Mouse (Mus musculus) intestine, embryonic 15.5 days (tissue): ENCODE results near the gene Elp5. TPM values are rescaled to one million over a fixed set of nuclear protein-coding genes. Genes with fewer than 3 reads are reported as not detected.

Experiments
- ATAC-seq: fragments of 200-750 bp; cut with Nextera tagmentation; 2 replicates; pipeline ENCODE4 v1.8.0; 2017; ENCODE audit warnings: moderate TSS enrichment, moderate library complexity
- H3K27ac ChIP-seq: fragments of 300-500 bp; sonication (generic); 2 replicates; pipeline ENCODE4 v1.5.1; 2015; ENCODE audit warnings: mild to moderate bottlenecking, inconsistent platforms
- H3K27me3 ChIP-seq: fragments of 300-500 bp; sonication (generic); replicated peaks from 2 replicates; pipeline ENCODE4 v1.6.1; 2015; ENCODE audit warnings: inconsistent platforms
- H3K36me3 ChIP-seq: fragments of 300-500 bp; sonication (generic); 2 replicates; pipeline ENCODE4 v1.6.1; 2015; ENCODE audit warnings: inconsistent platforms
- H3K4me1 ChIP-seq: fragments of 300-500 bp; sonication (generic); replicated peaks from 2 replicates; pipeline ENCODE4 v1.6.1; 2015; ENCODE audit warnings: inconsistent platforms
- H3K4me2 ChIP-seq: fragments of 300-500 bp; sonication (generic); replicated peaks from 2 replicates; pipeline ENCODE4 v1.6.1; 2015; ENCODE audit warnings: mild to moderate bottlenecking, inconsistent platforms
- H3K4me3 ChIP-seq: fragments of 300-500 bp; sonication (generic); replicated peaks from 2 replicates; pipeline ENCODE4 v1.5.1; 2015; ENCODE audit warnings: inconsistent platforms
- H3K9ac ChIP-seq: fragments of 300-500 bp; sonication (generic); 2 replicates; pipeline ENCODE4 v1.6.1; 2015; ENCODE audit warnings: inconsistent platforms
- H3K9me3 ChIP-seq: fragments of 300-500 bp; sonication (generic); 2 replicates; pipeline ENCODE4 v1.6.1; 2016; ENCODE audit warnings: inconsistent platforms
- WGBS: fragments of 180-500 bp; shearing (Covaris S2); methylation state at CpG from one replicate; pipeline ENCODE4 v1.1.7; 2015; 5-methylcytosine and 5-hydroxymethylcytosine counted together
- polyA plus RNA-seq: library from polyadenylated mRNA; unstranded; fragments of >200 nt; fragmentation: Nextera tagmentation; extraction: Ambion mirVana; gene quantifications from 2 replicates; pipeline ENCODE4 v1.2.1, GENCODE M21; 2015

Elp5 gene
- polyA plus RNA-seq, 1 experiment from 2014 or later, result 102 TPM

DNA sequence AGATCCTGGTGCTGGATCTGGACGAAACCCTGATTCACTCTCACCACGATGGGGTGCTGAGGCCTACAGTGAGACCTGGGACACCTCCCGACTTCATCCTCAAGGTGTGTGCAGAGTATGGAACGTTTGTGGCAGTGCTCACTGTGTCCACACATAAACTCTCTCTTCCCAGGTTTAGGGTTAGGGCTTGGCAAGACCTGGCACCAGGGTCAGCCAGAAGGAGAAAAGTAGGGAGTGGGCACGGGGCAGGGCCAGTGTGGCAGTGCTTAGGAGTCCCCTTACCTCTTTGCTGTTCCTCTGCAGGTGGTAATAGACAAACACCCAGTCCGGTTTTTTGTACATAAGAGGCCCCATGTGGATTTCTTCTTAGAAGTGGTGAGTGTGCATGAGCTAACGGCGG, 2.1 kb upstream of the Elp5 start:
- Histone ChIP-seq H3K9me3 (no peaks in the 10 kb centered on the region), H3K36me3 (peaks cover 36% of the 10 kb centered on the region), H3K27ac (no peak overlapping the region), H3K27me3 (no peaks in the 10 kb centered on the region), H3K4me1 (peaks cover 16% of the 10 kb centered on the region), H3K4me2 (no peak overlapping the region), H3K4me3 (no peak overlapping the region), H3K9ac (no peak overlapping the region)
- 89% methylated on average over 8 of the region's 8 CpGs for WGBS
- no peak for ATAC-seq

DNA sequence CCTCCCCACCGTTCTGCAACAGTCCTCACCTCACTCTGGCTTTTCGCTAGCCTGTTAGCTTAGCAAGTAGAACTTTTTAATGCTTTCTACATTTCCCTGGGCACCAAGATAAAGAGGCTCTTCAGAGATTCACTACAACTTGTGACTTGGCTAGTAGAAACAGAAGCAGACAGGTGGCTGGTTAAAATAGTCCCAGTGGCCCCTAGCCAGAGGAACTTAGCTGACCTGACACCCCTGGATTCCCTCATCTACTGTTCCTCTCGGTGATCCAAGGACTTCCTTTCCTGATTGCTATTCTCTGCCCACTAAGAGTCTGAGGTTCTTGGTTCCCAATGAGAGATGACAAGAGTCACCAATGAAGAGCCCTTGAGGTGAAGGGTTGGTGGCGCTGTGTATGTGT, 1.1 kb upstream of the Elp5 start:
- WGBS, result 87% methylated on average over 4 of the region's 4 CpGs
- Histone ChIP-seq H3K9ac (peak overlapping the region; percentile 99; the same call in 1 of the 2 replicates), H3K4me1 (peaks cover 16% of the 10 kb centered on the region), H3K27ac (no peak overlapping the region), H3K4me2 (peak overlapping the region; percentile 69), H3K4me3 (peak overlapping the region; percentile 99; the same call in 1 of the 2 replicates), H3K36me3 (peaks cover 32% of the 10 kb centered on the region), H3K27me3 (no peaks in the 10 kb centered on the region), H3K9me3 (no peaks in the 10 kb centered on the region)
- ATAC-seq, result no peak

- ATAC-seq, result no peak
- no peaks in the 10 kb centered on the region for H3K27me3 ChIP-seq
- H3K4me1 ChIP-seq, result peaks cover 16% of the 10 kb centered on the region
- WGBS, result 24% methylated on average over 5 of the region's 5 CpGs
- H3K27ac ChIP-seq, result peak overlapping the region; percentile 100; the same call in 1 of the 2 replicates
- H3K9ac ChIP-seq, result peak overlapping the region; percentile 99; the same call in 1 of the 2 replicates
- no peaks in the 10 kb centered on the region for H3K9me3 ChIP-seq
- peaks cover 27% of the 10 kb centered on the region for H3K36me3 ChIP-seq
- H3K4me3 ChIP-seq, result peak overlapping the region; percentile 99
- H3K4me2 ChIP-seq, result peak overlapping the region; percentile 69
These were observed 560 bp upstream of the Elp5 start for GRCm38 (mm10) chr11:69982877-69983276.

DNA sequence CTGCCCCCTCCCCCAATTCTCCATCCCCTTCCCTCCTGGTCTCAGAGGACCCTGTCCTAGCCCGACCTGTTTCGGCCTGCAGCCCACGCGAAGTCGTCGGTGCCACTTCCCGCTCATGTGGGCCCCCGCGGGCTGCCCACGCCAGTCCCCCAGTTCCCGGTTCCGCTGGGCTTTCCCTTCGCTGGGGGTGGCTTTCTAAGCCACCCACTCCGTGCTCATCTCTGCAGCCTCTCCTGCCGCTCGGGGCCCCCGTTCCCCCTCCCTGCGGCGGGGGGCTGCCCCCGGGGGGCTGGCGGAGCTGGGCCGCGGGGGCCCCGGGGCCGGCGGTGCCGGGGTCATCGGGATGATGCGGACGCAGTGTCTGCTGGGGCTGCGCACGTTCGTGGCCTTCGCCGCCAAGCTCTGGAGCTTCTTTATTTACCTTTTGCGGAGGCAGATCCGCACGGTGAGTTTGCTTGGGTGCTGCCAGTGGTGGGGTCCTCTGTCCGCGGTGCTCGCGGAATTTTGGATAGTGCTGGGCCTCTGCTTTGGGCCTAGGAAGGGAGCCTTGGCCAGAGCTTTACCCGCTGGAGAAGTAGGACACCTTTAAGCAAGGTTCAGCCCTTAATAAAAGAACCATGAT, 1.1 kb downstream of the Elp5 start, which contains the start of gene Ctdnep1:
Ctdnep1 (plus strand) TSS at position 16 of the 622 bp plus-strand sequence.
- peak within 1 kb of the TSS; percentile 99 for H3K4me3 ChIP-seq
- H3K9me3 ChIP-seq, result no peaks in the 10 kb centered on the region
- H3K27ac ChIP-seq, result peak within 1 kb of the TSS; percentile 100
- H3K4me1 ChIP-seq, result peaks cover 16% of the 10 kb centered on the region
- H3K9ac ChIP-seq, result peak within 1 kb of the TSS; percentile 99
- WGBS, result 0% methylated on average over 42 of the region's 43 CpGs
- no peak for ATAC-seq
- peaks cover 23% of the 10 kb centered on the region for H3K36me3 ChIP-seq
- no peaks in the 10 kb centered on the region for H3K27me3 ChIP-seq
- peak within 1 kb of the TSS; percentile 69 for H3K4me2 ChIP-seq

DNA sequence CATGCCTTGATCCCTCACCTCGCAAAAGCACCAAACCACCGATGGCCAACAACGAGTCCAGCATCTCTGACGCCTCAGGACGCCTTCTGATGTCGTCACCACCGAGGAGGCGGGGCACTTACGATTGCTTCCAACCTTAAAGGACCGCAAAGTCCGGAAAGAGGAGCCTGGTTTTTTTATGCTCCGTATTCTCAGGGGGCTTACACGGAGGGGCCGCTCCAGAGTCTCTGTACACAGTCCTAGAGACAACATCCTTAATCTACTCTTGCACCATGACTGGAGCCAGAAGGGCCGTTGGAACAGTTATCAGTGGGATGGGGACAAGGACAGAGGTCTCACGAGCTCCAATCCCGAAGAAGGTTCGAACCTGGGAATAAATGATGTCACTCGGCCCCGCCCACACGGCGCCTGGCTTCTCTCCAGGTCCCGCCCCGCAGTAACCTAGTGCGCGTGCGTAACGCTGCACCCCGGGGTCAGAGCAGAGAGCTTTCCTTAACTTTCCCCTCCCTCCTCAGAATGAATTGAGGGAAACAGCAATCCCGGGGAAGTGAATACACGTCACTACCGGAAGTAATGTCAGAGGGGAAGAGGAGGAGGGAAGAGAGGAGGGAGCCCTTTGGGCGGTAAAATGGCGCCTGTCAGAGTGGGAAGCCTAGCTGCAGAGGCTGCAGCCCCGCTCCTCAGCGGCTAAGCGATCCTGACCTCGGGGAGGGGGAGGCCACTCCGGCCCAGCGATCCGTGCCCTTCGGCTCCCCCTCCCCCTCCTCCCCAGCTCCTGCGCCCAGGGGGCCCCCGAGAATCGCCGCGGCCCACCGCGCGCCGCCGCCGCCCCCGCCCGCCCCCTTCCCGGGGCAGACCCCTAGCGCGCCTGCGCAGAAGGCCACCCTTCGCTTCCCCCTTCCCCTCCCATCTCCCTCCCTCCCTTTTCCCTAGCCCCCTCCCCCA, 1.8 kb downstream of the Elp5 start:
- Histone ChIP-seq H3K4me1 (peaks cover 16% of the 10 kb centered on the region), H3K4me2 (peak overlapping the region; percentile 69), H3K9me3 (no peaks in the 10 kb centered on the region), H3K27ac (peak overlapping the region; percentile 100), H3K4me3 (peak overlapping the region; percentile 99), H3K9ac (peak overlapping the region; percentile 99), H3K27me3 (no peaks in the 10 kb centered on the region), H3K36me3 (peaks cover 24% of the 10 kb centered on the region)
- under 1% methylated on average over 44 of the region's 60 CpGs for WGBS
- peak; percentile 97 for ATAC-seq

- Histone ChIP-seq H3K4me1 (peaks cover 16% of the 10 kb centered on the region), H3K27ac (peak overlapping the region; percentile 100), H3K9ac (peak overlapping the region; percentile 72), H3K4me2 (peak overlapping the region; percentile 69), H3K9me3 (no peaks in the 10 kb centered on the region), H3K27me3 (no peaks in the 10 kb centered on the region), H3K4me3 (peak overlapping the region; percentile 99), H3K36me3 (peaks cover 24% of the 10 kb centered on the region)
- WGBS, result 3% methylated on average over 16 of the region's 16 CpGs
- ATAC-seq, result no peak
These were observed 2.5 kb downstream of the Elp5 start for GRCm38 (mm10) chr11:69979827-69980195.

DNA sequence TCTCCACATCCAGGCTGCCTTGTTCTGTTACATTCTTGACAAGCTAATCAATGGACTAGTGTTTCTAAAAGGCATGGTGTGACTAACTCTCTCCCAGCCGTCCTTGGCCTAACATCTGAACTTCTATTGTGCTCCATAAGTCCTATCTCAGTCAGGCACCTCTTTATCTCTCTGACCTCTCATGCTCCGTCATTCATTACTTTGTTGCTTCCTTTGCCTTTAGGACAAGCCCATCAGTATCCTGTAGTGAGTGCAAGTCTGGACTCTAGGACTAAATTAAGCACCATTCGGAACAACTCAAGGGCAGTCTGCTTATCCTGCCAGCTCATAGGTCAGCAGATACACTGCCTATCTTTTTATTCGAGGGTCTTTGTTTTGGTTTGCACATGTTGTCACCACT, 6.0 kb downstream of the Elp5 start:
- Histone ChIP-seq H3K36me3 (peaks cover 34% of the 10 kb centered on the region), H3K4me2 (no peak overlapping the region), H3K9ac (no peak overlapping the region), H3K9me3 (no peaks in the 10 kb centered on the region), H3K4me3 (no peak overlapping the region), H3K27me3 (no peaks in the 10 kb centered on the region), H3K4me1 (no peaks in the 10 kb centered on the region), H3K27ac (no peak overlapping the region)
- 82% methylated on average over 4 of the region's 4 CpGs for WGBS
- no peak for ATAC-seq

DNA sequence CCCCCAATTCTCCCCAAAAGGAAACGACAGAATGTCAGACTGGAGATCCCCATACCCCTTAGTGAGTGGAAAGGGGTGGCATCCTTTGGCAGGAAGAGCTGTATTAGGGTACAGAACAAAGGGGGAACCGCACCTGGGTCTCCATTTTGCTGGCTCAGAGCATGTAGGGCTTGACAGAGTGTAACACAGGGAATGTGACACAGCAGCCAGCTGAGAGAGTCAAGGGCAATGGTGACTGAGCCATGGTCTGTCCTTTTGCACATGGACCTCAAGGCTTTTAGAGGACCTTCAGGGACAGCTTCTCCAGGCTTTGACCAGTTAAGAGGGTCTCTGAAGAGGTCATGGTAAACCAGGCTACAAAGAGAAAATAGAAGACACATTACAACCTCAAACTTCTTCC, 7.4 kb downstream of the Elp5 start:
- Histone ChIP-seq H3K4me1 (no peaks in the 10 kb centered on the region), H3K4me3 (no peak overlapping the region), H3K9ac (no peak overlapping the region), H3K9me3 (no peaks in the 10 kb centered on the region), H3K4me2 (no peak overlapping the region), H3K27me3 (no peaks in the 10 kb centered on the region), H3K36me3 (peaks cover 39% of the 10 kb centered on the region), H3K27ac (no peak overlapping the region)
- ATAC-seq, result no peak
- WGBS, result 90% methylated on average over 2 of the region's 2 CpGs

- 62% methylated on average over 3 of the region's 3 CpGs for WGBS
- Histone ChIP-seq H3K4me2 (no peak overlapping the region), H3K36me3 (peaks cover 28% of the 10 kb centered on the region)
These were observed 11.5 kb downstream of the Elp5 start for GRCm38 (mm10) chr11:69970775-69971174.

DNA sequence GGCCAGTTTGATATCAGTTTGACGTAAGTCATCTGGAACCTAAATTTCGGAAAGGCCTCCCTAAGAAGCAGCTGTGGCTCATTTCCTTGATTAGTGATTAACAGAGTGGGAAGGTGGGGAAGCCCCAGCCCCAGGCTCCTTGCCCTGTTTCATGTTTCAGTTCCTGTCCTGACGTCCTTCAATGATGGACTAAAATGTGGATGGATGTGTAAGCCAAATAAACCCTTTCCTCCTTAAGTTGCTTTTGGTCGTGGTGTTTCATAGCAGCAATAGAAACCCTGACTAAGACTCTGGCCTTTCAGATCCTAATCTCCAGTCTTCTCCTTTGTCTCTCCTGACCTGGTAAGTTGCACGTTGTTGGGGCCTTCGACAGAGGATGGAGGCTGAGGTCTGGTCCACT, 12.1 kb downstream of the Elp5 start:
- peaks cover 26% of the 10 kb centered on the region for H3K36me3 ChIP-seq
- no peaks in the 10 kb centered on the region for H3K9me3 ChIP-seq
- peaks cover 14% of the 10 kb centered on the region for H3K27me3 ChIP-seq
- WGBS, result 64% methylated on average over 6 of the region's 6 CpGs
- H3K4me1 ChIP-seq, result no peaks in the 10 kb centered on the region; the same call in 1 of the 2 replicates
- no peak overlapping the region for H3K9ac ChIP-seq
- H3K4me3 ChIP-seq, result no peak overlapping the region
- H3K4me2 ChIP-seq, result no peak overlapping the region
- peak overlapping the region; percentile 81 for H3K27ac ChIP-seq
- no peak for ATAC-seq

More at GRCm38 (mm10) chr11:69970775-69971174, 11.5 kb downstream of the Elp5 start:
- Histone ChIP-seq H3K9ac (no peak overlapping the region), H3K4me1 (no peaks in the 10 kb centered on the region; the same call in 1 of the 2 replicates), H3K4me3 (no peak overlapping the region), H3K27ac (peak overlapping the region; percentile 81), H3K9me3 (no peaks in the 10 kb centered on the region), H3K27me3 (peaks cover 10% of the 10 kb centered on the region)
- no peak for ATAC-seq

- Histone ChIP-seq H3K4me1 (no peaks in the 10 kb centered on the region; the same call in 1 of the 2 replicates), H3K27ac (peak overlapping the region; percentile 81), H3K9ac (no peak overlapping the region; the same call in 1 of the 2 replicates), H3K9me3 (no peaks in the 10 kb centered on the region), H3K4me2 (peak overlapping the region; percentile 62), H3K4me3 (no peak overlapping the region), H3K27me3 (peaks cover 26% of the 10 kb centered on the region), H3K36me3 (peaks cover 16% of the 10 kb centered on the region)
- ATAC-seq, result peak; percentile 52
- 55% methylated on average over 4 of the region's 4 CpGs for WGBS
These were observed 13.5 kb downstream of the Elp5 start for GRCm38 (mm10) chr11:69968793-69969192.

- peak overlapping the region; percentile 62 for H3K4me2 ChIP-seq
- H3K9me3 ChIP-seq, result no peaks in the 10 kb centered on the region
- H3K36me3 ChIP-seq, result 0 out of 2 replicates have a peak, but pooled peaks cover 7% of the 10 kb centered on the region
- H3K27ac ChIP-seq, result peak overlapping the region; percentile 89
- no peak for ATAC-seq
- H3K4me3 ChIP-seq, result peak overlapping the region; percentile 47
- WGBS, result 30% methylated on average over 17 of the region's 17 CpGs
- H3K27me3 ChIP-seq, result peaks cover 28% of the 10 kb centered on the region
- peaks cover 3% of the 10 kb centered on the region; the same call in 1 of the 2 replicates for H3K4me1 ChIP-seq
- peak overlapping the region; percentile 59 for H3K9ac ChIP-seq
These were observed 15.3 kb downstream of the Elp5 start for GRCm38 (mm10) chr11:69966860-69967517.
